Mouse (Mus musculus): Measurements from ENCODE around the gene Lrr1. TPM values are rescaled to one million over a fixed set of nuclear protein-coding genes. Genes with fewer than 3 reads are reported as not detected.

Lrr1 gene
- total RNA-seq, 2 experiments from 2014 or later: 1.5 to 3.8 TPM

GRCm38 (mm10) chr12:69197378-69198163 is 29.0 kb downstream of the Lrr1 start:
- DNase-seq (ENCODE audit: low spot score in 2 of 2): peak; percentile 53 to 73

GRCm38 (mm10) chr12:69198164-69198535 is 29.5 kb downstream of the Lrr1 start, which contains the start of gene Dnaaf2:
Dnaaf2 (minus strand) TSS chr12:69198429.
- DNase-seq (ENCODE audit: low spot score in 2 of 2): peak; percentile 32 to 69

GRCm38 (mm10) chr12:69198985-69199384 is 30.4 kb downstream of the Lrr1 start:
- DNase-seq (ENCODE audit: low spot score in 2 of 2): no peak

GRCm38 (mm10) chr12:69204052-69204833 is 35.6 kb downstream of the Lrr1 start, which contains the start of gene Gm49384:
Gm49384 (minus strand) TSS chr12:69204267.
- no peak for DNase-seq (ENCODE audit: low spot score in 2 of 2)

- no peak for DNase-seq (ENCODE audit: low spot score in 2 of 2)
Observed at GRCm38 (mm10) chr12:69207396-69207795, 38.8 kb downstream of the Lrr1 start.

- no peak for DNase-seq (ENCODE audit: low spot score in 2 of 2)
Observed at GRCm38 (mm10) chr12:69207926-69208325, 39.3 kb downstream of the Lrr1 start.

GRCm38 (mm10) chr12:69208520-69208919 is 39.9 kb downstream of the Lrr1 start:
- no peak for DNase-seq (ENCODE audit: low spot score in 2 of 2)

- no peak for DNase-seq (ENCODE audit: low spot score in 2 of 2)
Observed at GRCm38 (mm10) chr12:69210056-69210979, 41.7 kb downstream of the Lrr1 start.

- no peak for DNase-seq (ENCODE audit: low spot score in 2 of 2)
Observed at GRCm38 (mm10) chr12:69211057-69211456, 42.4 kb downstream of the Lrr1 start.

GRCm38 (mm10) chr12:69213186-69213777 is 44.7 kb downstream of the Lrr1 start:
- no peak for DNase-seq (ENCODE audit: low spot score in 2 of 2)

GRCm38 (mm10) chr12:69214393-69214792 is 45.8 kb downstream of the Lrr1 start:
- no peak for DNase-seq (ENCODE audit: low spot score in 2 of 2)

GRCm38 (mm10) chr12:69215000-69215785 is 46.6 kb downstream of the Lrr1 start:
- DNase-seq (ENCODE audit: low spot score in 2 of 2): peak in 1 of 2 experiments; percentile 37

- no peak for DNase-seq (ENCODE audit: low spot score in 2 of 2)
Observed at GRCm38 (mm10) chr12:69216587-69216986, 48.0 kb downstream of the Lrr1 start.

- DNase-seq (ENCODE audit: low spot score in 2 of 2): no peak
Observed at GRCm38 (mm10) chr12:69220613-69221277, 52.1 kb downstream of the Lrr1 start.

- peak; percentile 88 to 92 for DNase-seq (ENCODE audit: low spot score in 2 of 2)
Observed at GRCm38 (mm10) chr12:69227776-69228466, 59.3 kb downstream of the Lrr1 start, which contains the start of gene Pole2. Pole2 (minus strand) TSS chr12:69228195.

All from gastrocnemius, postnatal 4 days (tissue).